Mouse (Mus musculus) cerebellum, adult 2 months (tissue): ENCODE measurements around the gene Cldn4. TPM values are rescaled to one million over a fixed set of nuclear protein-coding genes. Genes with fewer than 3 reads are reported as not detected.

Experiments
- DNase-seq, 2 experiments: peaks; one replicate each; pipeline ENCODE4 v3.0.0; 2021
- H3K27ac ChIP-seq: fragments of 200-500 bp; 2 replicates; pipeline ENCODE4 v1.5.1; 2012; ENCODE audit warnings: low read length, control low read depth, inconsistent platforms; ENCODE audit not compliant: insufficient read depth
- H3K27me3 ChIP-seq: fragments of 200-500 bp; 2 replicates; pipeline ENCODE4 v1.6.1; 2012; ENCODE audit warnings: inconsistent platforms, mild to moderate bottlenecking, low read length, moderate library complexity; ENCODE audit not compliant: control insufficient read depth, insufficient read depth
- H3K4me1 ChIP-seq: fragments of 200-500 bp; 2 replicates; pipeline ENCODE4 v1.6.1; 2011; ENCODE audit warnings: low read length; ENCODE audit not compliant: control insufficient read depth, insufficient read depth
- H3K4me3 ChIP-seq: fragments of 200-500 bp; replicated peaks from 2 replicates; pipeline ENCODE3; 2011; ENCODE audit warnings: mild to moderate bottlenecking, low read depth, low read length, control low read depth; ENCODE audit not compliant: insufficient read depth
- CTCF ChIP-seq: fragments of 200-500 bp; IDR thresholded peaks from 2 replicates; pipeline ENCODE4 v1.5.1; 2011; ENCODE audit warnings: low read depth, mild to moderate bottlenecking, control low read depth, low read length, moderate library complexity, borderline replicate concordance; ENCODE audit not compliant: insufficient read depth
- POLR2A ChIP-seq: fragments of 200-500 bp; IDR thresholded peaks from 2 replicates; pipeline ENCODE4 v1.6.1; 2011; ENCODE audit warnings: low read length, control low read depth, borderline replicate concordance; ENCODE audit not compliant: insufficient read depth
- WGBS: fragments of 180-500 bp; shearing (Covaris S2); methylation state at CpG from one replicate; pipeline ENCODE4 v1.1.7; 2018; 5-methylcytosine and 5-hydroxymethylcytosine counted together
- polyA plus RNA-seq: library from polyadenylated mRNA; depleted of rRNA; stranded (reverse); fragments of >200 nt; gene quantifications from 2 replicates; pipeline ENCODE4 v1.2.3, GENCODE M21; 2012

Cldn4 gene
- polyA plus RNA-seq, 1 experiment: 0.07 TPM

GRCm38 (mm10) chr5:134919097-134919496, 27.6 kb downstream of the Cldn4 start:
- TF ChIP-seq CTCF (no peak), POLR2A (no peak)
- H3K4me1 ChIP-seq: peaks cover 7% of the 10 kb centered on the region; the same call in 1 of the 2 replicates
- H3K4me3 ChIP-seq: no peak overlapping the region
- H3K27ac ChIP-seq: no peak overlapping the region
- 46% methylated on average over 3 of the region's 3 CpGs for WGBS
- no peak for DNase-seq
- H3K27me3 ChIP-seq: no peaks in the 10 kb centered on the region; the same call in none of the 2 replicates

- no peak overlapping the region for H3K4me3 ChIP-seq
- 52% methylated on average over 16 of the region's 16 CpGs for WGBS
- DNase-seq: peak; percentile 17 to 29
- H3K27ac ChIP-seq: no peak overlapping the region
- no peak for TF ChIP-seq POLR2A
- peak; percentile 53; the same call in 1 of the 2 replicates for TF ChIP-seq CTCF
- H3K27me3 ChIP-seq: no peaks in the 10 kb centered on the region; the same call in none of the 2 replicates
- peaks cover 7% of the 10 kb centered on the region; the same call in 1 of the 2 replicates for H3K4me1 ChIP-seq
Measured at GRCm38 (mm10) chr5:134918071-134918832, 28.5 kb downstream of the Cldn4 start.

GRCm38 (mm10) chr5:134915311-134915710, 31.4 kb downstream of the Cldn4 start, which contains the start of gene Cldn13:
Cldn13 (minus strand) TSS chr5:134915526.
- Histone ChIP-seq H3K27ac (no peak within 1 kb of the TSS), H3K4me3 (no peak within 1 kb of the TSS), H3K27me3 (no peaks in the 10 kb centered on the region; the same call in none of the 2 replicates), H3K4me1 (peaks cover 7% of the 10 kb centered on the region; the same call in 1 of the 2 replicates)
- DNase-seq: no peak
- TF ChIP-seq POLR2A (no peak), CTCF (no peak)
- WGBS: 80% methylated on average over 8 of the region's 8 CpGs

DNA sequence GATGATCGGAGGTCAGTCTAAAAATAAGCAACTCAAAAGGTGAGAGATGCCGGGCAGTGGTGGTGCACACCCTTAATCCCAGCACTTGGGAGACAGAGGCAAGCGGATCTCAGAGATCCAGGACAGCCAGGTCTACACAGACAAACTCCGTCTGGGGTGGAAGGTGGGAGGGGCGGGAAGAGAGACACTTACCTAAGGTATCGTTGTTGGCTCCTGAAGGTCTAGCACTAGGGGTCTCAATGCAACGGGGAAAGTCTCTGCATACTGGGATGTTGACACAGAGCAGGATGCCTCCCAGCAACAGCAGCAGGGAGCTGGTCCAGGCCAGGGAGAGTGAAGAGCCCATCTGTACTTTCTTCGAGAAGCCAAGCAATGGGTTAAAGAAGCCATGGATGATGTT, 32.2 kb downstream of the Cldn4 start:
- 85% methylated on average over 8 of the region's 8 CpGs for WGBS
- no peak for DNase-seq
- no peaks in the 10 kb centered on the region; the same call in none of the 2 replicates for H3K27me3 ChIP-seq
- no peaks in the 10 kb centered on the region for H3K4me1 ChIP-seq
- no peak for TF ChIP-seq POLR2A
- no peak for TF ChIP-seq CTCF
- no peak overlapping the region for H3K27ac ChIP-seq
- no peak overlapping the region for H3K4me3 ChIP-seq

DNA sequence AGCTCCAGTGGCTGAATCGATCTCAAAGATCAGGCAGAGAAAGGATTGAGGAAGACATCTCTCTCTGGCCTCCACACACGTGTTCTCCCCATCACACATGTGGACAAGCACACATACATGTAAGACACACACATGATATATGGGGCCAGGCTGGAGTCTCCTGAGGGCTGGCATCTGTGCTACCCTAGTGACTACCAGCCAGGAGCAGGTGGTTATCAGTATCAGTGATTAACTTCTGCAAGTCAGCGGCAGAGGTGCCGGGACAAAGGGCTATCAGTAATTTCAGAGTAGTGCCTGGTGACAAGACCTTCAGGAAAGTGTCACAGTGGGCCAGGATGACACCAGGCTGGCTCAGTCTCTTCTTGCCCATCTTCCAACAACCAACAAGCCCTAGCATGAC, 33.0 kb downstream of the Cldn4 start:
- TF ChIP-seq POLR2A: no peak
- no peak for TF ChIP-seq CTCF
- H3K4me1 ChIP-seq: no peaks in the 10 kb centered on the region
- WGBS: 84% methylated on average over 4 of the region's 4 CpGs
- no peak overlapping the region for H3K27ac ChIP-seq
- H3K4me3 ChIP-seq: no peak overlapping the region
- H3K27me3 ChIP-seq: no peaks in the 10 kb centered on the region; the same call in 1 of the 2 replicates
- no peak for DNase-seq

GRCm38 (mm10) chr5:134913352-134913751, 33.4 kb downstream of the Cldn4 start:
- Histone ChIP-seq H3K27ac (no peak overlapping the region), H3K4me1 (no peaks in the 10 kb centered on the region), H3K27me3 (no peaks in the 10 kb centered on the region; the same call in 1 of the 2 replicates), H3K4me3 (no peak overlapping the region)
- 83% methylated on average over 3 of the region's 3 CpGs for WGBS
- no peak for DNase-seq
- no peak for TF ChIP-seq CTCF
- TF ChIP-seq POLR2A: no peak

DNA sequence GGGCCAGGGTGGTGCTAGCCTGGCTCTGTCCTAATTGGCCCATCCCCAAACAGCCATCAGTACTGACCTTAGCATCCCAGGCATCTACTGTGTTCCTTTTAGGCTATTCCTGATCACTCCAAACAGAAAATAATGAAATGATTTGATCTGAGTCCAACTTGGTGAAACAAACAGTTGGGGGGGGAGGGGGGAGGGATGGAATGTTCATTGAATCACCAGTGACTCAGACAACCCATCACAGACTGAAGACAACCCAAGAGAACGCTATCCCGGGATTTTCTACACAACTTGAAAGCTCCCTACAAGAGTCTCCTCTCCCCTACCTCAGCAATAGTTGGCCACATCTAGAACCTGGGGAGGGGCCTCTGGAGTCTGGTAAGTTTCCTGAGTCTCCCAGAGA, 34.8 kb downstream of the Cldn4 start:
- WGBS: 85% methylated on average over 2 of the region's 2 CpGs
- H3K4me1 ChIP-seq: no peaks in the 10 kb centered on the region
- H3K27me3 ChIP-seq: no peaks in the 10 kb centered on the region; the same call in 1 of the 2 replicates
- DNase-seq: no peak
- no peak overlapping the region for H3K4me3 ChIP-seq
- no peak overlapping the region for H3K27ac ChIP-seq
- TF ChIP-seq POLR2A (no peak), CTCF (no peak)

GRCm38 (mm10) chr5:134907135-134907534, 39.6 kb downstream of the Cldn4 start:
- DNase-seq: peak; percentile 84 to 90
- 1% methylated on average over 13 of the region's 13 CpGs for whole genome bisulfite sequencing

More at GRCm38 (mm10) chr5:134907135-134907534, 39.6 kb downstream of the Cldn4 start:
- no peak for TF ChIP-seq POLR2A
- TF ChIP-seq CTCF: peak; percentile 96
- no peak overlapping the region for H3K4me3 ChIP-seq
- no peaks in the 10 kb centered on the region for H3K27me3 ChIP-seq
- H3K27ac ChIP-seq: no peak overlapping the region
- no peaks in the 10 kb centered on the region for H3K4me1 ChIP-seq
